Mouse (Mus musculus) cerebellum, adult 11-12 months (tissue): ENCODE data around the gene Gm2244.
"Not testable (repeated sequence)": the region's sequence is repeated elsewhere in the genome, so short reads cannot be mapped to it uniquely, and the experiment has no call there.

Source experiments
- DNase-seq: peaks from one replicate; pipeline ENCODE4 v3.0.0; 2022

Gm2244 gene

GRCm38 (mm10) chr14:19549863-19550262 is at the start of gene Gm2244:
Gm2244 (minus strand) TSS chr14:19549963.
- DNase-seq: not testable (repeated sequence)

GRCm38 (mm10) chr14:19584804-19585667 is 35.3 kb upstream of the Gm2244 start, which contains the start of gene Gm2237:
Gm2237 (minus strand) TSS chr14:19585135.
- DNase-seq: not testable (repeated sequence)
